Mouse (Mus musculus): ENCODE measurements around the gene Trim65.
"Not testable (repeated sequence)": the region's sequence is repeated elsewhere in the genome, so short reads cannot be mapped to it uniquely, and the experiment has no call there.

Trim65 gene

DNA sequence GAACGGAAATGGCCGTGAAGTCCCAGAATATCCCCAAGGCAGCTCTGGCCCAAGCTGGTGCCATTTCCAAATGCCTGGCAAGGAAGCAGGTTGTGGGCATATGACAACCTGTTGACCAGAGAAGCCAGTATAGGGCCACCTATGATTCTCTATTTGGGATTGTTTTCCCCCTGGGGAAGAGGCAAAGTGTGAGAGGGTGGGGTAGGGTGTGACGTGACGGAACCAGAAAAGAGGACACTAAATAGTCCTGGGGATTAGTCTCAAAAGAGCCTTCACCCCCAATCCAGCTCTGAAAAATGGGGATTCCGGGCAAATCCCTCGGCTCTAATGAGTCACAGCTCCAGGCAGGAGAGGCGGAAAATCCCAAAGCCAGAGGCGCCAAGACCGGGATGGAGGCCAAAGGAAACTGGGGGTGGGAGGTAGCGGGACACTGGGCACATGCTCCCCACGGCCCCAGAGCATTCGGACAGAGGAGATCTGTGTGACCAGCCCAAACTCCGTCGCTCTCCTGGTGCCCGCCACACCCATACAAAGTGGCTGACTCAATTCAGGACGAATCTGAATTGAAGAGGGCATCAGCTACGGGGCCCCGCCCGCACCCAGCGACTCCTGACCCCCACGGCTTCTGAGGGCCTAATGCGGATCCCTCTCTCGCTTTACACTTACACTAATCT, 22.3 kb downstream of the Trim65 start:
- peak; percentile 61 for DNase-seq (ENCODE audit: low spot score)

DNA sequence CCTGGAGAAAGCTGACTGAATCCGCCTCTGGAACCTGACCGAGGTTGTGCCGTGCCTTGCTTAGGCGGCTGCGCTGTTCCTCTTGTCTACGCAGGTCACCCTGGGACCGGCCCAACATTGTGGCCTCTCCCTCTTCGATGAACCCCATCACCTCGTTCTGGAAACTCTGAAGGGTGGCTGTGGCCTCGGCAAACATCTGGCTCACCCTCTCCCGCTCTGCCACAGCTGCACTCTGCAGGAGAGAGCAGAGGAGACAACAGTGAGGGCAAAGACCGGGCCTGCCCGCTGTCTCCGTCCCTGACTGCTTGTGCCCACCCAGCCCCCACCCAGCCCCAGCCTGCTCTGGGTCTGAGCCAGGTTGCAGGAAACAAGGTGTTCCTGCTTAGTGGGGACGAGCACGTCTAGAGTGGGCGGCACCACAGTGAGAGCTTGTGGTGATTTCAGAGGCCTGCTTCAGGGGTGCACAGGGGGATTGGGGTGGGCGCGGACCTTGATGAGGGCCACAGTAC, 23.1 kb downstream of the Trim65 start:
- no peak for DNase-seq (ENCODE audit: low spot score)

DNA sequence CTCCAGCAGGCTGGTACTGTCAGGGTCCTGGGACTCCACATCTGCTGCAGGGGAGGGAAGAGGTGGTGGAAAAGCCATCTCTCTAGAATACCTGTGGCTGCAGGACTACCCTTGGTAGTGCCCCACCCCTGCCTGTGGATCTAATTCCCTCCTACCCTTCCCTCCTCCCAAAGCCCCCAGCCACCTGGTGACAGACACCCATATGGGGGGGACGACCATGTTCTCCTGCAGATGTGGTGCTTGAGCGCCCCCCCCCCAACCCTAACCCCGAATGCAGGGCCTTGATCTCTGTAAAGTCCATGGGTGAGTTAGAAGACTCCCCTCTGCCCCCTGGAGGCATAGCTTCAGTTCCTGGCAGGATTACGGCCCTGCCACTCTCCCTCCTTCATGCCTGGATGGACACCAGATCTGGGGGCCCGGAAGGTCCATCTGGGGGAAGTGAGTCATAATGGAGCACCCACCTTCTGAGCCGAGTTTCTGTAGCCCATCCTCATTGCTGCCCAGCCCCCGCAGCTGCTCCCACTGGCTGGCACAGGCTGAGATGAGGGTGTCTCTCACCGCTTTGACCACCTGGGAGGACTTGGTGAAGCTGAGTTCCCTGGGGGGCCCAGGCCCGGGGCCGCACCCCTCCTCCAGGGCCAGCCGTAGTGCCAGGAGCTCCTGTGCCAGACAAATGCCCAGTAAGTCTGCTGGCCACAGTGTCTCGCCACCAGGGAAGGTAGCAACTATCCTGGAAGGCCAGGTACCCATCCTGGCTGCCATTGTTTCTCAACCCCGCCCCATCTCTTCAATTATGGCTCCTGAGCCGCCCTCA, 23.8 kb downstream of the Trim65 start:
- no peak for DNase-seq (ENCODE audit: low spot score)

DNA sequence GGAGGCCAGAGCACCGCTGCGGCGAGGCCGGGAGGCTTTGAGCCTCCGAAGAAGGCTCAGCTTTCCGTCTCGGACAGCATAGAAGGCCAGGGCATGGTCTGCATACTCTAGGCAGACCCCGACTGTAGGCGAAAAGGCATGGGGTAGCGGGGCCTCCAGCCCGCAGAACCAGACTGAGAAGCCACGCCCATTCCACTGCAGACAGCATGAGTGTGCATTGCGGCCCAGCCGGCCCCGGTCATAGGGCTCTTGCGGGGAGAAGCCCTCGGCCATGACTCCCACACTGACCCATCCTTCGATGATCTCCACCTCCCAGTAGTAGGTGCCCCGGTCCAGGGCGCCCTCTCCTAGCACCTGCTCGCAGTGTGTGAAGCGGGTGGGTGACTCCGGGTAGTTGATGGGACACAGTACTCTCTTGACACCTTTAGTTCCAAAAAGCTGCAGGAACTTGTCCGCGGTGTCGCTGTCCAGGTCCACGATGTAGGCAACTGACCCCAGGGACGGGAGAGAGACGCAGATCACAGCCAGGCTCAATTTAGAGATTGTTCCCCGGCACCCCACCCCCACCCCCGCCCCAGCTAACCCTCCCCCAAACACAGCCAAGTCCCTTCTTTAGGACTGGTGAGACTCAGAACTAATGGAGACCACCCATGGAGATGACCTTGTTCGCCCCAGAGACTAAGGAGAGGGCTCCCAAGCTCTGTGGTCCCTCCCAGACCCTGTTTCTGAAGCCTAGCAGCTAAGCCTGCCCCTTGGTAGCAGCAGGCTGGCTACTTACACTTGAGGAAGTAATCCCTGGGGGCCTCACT, 24.6 kb downstream of the Trim65 start:
- DNase-seq (ENCODE audit: low spot score): no peak

DNA sequence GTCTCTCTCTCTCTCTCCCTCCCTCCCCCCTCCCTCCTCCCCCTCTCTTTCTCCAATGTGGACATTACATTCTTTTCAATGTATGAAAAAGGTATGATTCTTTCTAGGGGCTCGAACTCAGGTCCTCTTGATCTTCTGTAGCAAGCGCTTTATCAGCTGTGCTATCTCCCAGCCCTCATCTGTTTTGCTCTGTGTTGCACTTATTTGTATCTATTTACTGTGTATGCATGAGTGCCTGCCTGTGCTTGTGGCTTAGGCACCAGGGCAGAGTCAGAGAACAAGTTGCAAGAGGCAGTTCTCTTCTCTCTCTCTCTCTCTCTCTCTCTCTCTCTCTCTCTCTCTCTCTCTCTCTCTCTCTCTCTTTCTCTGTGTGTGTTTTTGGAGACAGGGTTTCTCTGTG, 25.9 kb downstream of the Trim65 start:
- DNase-seq (ENCODE audit: low spot score): no peak

DNA sequence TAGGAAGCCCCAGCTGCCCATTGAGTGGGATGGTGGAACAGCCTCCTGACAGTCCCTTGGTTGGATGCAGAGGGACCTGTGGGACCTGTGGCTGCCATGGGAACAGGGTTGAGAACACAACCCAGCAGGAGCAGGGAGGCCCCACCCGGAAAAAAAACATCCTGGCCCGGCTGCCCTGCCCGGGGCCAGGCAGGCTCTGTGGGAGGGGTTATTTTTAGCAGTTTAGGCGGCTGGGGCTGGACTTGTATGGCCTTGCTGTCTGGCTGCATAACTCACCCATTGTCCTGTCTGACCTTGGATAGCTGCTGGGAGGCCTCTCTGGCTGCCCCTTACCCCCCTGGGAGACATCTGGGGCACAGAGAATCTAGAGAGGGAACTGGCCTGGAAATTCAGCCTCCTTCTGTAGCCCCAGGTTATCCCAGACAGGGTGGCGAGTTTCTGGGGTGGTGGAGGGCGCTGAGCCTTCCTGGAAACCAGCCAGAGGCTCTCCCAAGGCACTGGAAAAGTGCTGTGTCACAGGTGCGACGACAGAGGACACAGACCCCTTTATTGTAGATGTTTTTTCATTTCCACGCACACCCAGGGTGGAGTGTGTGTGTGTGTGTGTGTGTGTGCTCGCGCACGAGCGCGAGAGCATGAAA, 26.8 kb downstream of the Trim65 start:
- DNase-seq (ENCODE audit: low spot score): peak; percentile 79

DNA sequence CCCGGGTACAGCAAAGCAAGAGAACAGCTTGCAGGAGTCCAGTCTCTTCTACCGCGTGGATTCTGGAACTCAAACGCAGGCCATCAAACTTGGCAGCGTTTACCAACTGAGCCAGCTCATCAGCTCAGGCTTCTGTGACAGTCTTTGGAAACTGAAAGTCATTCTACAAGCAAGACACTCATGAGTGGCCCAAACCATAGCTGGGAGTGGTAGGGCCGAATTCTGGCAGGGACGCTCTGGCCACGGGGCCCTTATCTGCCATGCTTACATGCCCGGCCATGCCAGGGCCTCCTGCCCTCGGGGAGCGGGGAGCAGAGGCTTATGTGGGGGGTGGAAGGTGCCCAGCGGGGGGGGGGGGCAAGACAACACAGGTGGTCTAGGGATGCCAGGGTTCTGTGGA, 27.4 kb downstream of the Trim65 start:
- DNase-seq (ENCODE audit: low spot score): no peak

DNA sequence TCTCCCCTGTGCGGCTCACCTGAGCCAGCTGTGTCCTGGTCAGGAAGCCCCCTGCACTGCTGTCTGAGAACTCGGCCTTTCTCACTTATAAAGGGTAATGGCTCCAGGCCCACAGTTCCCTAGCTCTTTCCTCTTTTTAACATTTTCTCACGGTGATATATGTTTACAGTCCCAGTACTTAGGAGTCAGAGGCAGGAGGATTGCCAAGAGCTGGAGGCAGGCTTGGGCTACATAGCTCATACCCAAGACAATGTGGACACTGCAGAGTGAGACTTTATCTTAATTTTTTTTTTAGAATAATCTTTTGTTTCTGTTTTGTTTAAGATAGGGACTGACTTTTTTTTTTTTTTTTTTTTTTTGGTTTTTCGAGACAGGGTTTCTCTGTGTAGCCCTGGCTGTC, 28.5 kb downstream of the Trim65 start:
- DNase-seq (ENCODE audit: low spot score): no peak

DNA sequence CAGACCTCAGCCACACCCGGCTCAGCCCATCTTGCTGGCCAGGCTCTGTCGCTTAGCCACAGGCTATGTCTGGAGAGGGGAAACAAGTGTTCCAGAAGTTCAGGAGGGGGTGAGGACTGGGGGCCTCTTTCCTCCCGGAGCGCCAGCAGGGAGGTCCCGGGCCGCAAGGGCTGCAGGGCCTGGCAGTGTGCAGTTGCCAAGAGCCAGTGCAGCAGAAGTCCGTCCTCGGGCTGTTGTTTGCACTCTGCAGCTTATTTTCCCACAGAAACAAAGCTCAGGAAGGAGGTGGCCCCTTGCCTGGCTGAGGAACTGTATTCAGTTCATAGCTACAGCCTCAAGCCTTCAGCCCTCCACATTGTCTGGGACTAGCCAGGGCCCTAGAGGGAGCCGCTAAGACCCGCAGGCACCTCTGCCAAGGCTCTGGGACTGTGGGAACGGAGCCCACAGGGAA, 29.0 kb downstream of the Trim65 start:
- DNase-seq (ENCODE audit: low spot score): no peak

DNA sequence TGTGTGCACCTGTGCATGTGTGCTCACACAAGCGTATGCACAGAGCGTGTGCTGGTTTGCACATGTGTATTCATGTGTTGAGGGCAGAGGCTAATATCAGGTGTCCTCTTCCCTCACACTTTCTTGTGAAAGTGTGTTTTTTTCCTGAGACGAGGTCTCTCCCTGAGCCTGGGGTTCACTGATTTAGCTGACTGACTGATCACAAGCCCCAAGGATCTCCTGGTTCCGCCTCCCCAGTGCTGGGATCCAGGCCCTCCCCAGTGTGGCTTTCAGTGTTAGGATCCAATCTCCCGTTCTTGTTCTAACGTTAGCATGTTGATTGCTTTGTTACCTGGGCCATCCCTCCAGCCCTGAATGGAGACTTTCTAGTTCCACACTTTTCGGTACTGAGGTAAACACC, 30.1 kb downstream of the Trim65 start:
- no peak for DNase-seq (ENCODE audit: low spot score)

DNA sequence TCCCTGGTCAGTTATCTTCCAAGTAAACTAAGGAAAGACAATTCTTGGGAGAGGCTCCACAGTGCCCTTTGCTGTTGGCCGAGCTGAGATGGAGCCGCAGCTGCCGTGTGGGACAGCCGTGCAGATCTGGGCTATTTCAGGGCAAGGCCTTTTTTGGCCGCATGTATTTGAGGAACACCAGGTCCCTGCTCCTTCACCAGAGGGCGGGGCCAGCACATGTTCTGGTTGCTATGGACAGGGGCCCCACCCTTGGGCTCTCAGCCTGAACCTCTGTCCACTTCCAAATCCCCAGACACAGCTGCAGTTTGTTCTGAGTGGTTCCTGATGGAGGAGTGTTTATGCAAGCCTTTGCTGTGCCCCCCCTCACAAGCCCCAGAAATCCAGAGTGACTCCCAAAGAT, 30.5 kb downstream of the Trim65 start:
- DNase-seq (ENCODE audit: low spot score): peak; percentile 85

DNA sequence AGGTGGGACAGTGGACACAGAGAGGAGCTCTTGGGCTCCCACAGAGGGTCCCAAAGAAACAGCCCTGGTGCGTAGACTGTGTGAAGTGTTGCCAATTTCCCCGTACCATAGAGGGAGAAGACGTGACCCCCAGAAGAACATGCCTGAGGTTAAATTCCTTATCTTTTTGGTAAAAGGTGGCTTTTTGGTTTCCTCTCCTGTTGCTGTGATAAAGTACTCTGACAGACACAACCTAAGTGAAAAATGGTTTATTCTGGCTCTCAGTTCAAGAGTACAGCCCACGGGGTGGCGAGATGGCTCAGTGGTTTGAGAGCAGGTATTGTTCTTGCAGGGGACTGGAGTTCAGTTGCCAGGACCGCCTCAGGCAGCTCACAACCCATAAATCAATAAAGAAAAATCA, 31.5 kb downstream of the Trim65 start:
- no peak for DNase-seq (ENCODE audit: low spot score)

DNA sequence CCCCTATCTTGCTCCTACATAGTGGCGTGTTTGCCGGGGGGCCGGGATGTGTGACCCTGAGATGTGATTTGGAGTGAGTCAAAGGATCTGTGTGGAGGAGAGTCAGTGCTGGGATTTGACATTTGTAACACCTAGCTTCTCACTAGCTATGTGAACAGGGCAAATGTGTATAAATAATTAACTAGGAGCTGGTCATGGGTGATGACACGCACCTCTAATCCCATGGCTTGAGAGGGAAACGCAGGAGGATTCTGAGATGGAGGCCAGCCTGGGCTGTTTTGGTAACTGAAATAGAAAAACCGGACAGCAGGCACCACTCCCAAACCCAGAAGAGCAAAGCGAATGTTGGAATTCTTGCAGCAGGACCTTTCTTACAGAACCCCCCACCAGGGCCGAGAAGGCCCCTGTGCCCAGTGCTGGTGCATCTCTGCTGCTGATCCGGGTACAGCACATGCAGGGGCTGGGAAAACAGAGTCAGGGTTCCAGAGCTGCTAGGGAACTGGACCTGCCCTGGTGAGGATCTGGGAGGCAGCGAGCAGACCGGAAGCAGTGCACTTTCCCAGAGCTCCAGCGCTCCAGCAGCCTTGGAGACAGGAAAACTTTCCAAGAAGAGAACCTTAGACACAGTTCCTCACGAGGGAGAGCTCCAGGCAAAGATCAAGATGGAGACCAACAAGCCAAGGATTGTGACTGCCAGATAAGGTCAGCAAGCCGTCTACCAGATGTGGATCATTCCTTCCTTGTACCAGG, 32.0 kb downstream of the Trim65 start:
- DNase-seq (ENCODE audit: low spot score): no peak

DNA sequence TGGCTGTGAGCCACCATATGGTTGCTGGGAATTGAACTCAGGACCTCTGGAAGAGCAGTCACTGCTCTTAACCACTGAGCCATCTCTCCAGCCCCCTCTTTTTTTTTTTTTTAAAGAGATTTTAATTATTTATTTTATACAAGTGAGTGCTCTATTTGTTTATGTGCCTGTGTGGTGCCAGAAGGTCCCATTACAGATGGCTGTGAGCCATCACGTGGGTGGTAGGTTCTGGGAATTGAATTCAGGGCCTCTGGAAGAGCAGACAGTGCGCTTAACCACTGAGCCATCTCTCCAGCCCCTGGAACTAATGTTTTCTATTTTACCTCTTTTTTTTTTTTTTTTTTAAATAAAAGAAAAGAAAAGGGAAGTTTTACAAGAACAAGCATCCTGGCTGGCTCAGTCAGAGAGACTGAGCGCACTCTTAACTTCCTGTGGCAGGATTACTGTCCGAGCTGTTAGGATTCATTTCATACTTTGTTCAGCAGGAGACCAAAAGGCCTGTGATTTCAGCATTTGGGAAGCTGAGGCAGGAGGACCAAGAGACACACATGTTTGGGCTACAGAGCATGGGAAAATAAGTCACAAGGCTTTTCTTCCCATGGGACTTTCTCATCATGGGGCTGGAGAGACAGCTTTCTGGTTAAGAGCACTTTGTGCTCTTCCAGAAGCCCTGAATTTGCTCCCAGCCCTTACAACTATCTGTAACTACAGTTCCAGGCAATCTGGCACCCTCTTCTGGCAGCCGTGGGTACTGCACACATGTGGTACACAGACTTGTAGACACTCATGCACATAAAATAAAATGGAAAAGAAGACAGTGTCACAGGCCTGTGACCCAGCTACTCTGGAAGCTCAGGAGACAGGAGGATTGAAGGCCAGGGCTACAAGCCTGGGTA, 34.5 kb downstream of the Trim65 start:
- DNase-seq (ENCODE audit: low spot score): no peak

DNA sequence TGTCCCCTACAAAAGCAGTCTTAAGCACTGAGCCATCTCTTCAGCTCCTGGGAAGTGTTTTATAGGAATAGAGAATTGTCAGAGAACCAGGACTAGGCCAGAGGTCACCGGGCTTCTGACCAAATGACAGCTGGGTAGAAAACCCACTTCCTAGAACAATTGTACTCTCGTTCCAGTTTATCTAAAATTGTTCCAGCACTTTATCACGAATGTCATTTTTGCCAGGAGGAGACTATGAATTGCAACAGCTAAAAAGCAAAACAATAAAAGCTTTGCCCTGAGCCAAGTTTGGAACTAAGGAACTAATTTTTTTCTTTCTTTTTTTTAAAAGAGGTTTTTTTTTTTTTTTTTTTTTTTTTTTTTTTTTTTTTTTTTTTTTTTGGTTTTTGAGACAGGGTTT, 35.4 kb downstream of the Trim65 start:
- DNase-seq (ENCODE audit: low spot score): peak; percentile 76

DNA sequence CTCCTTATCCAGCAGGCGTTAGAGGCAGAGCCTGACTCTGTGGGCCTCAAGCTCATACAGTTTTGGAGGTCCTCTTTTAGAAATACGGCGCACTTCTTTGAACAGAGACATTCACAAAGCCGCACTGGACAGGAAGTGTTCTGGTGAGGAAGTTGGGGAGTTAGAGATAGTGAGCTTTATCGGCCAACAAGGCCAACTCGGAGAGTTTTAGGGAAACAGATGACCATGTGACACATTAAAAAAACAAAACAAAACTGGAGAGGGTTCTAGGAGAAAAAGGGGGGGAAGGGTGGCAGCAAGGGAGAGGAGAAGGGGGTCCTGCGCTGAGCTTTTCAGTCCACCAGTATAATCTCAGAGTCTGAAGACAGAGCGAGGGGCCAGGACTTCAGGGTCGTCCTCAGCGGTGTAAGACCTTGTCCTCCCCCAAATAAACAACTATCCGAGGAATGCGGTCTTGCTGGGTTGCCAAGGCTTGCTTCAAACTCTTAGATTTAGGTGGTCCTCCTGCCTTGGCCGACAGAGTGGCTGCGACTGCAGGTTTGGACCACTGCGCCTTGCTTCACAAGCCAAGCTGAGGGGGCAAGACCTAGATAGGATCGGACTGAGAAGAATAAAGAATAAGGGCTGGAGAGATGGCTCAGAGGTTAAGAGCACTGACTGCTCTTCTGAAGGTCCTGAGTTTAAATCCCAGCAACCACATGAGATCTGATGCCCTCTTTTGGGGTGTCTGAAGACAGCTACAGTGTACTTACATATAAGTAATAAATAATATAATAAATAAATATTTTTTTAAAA, 37.0 kb downstream of the Trim65 start:
- no peak for DNase-seq (ENCODE audit: low spot score)

DNA sequence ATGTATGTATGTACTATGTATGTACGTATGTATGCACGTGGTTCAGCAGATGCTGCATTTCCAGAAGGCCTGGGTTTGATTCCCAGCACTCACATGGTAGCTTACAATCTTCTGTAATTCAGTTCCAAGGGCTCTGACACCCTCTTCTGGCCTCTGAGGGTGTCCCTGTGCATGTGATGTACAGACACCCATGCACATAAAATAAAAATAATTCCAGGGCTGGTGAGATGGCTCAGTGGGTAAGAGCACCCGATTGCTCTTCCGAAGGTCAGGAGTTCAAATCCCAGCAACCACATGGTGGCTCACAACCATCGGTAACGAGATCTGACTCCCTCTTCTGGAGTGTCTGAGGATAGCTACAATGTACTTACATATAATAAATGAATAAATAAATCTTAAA, 38.0 kb downstream of the Trim65 start:
- DNase-seq (ENCODE audit: low spot score): not testable (repeated sequence)

DNA sequence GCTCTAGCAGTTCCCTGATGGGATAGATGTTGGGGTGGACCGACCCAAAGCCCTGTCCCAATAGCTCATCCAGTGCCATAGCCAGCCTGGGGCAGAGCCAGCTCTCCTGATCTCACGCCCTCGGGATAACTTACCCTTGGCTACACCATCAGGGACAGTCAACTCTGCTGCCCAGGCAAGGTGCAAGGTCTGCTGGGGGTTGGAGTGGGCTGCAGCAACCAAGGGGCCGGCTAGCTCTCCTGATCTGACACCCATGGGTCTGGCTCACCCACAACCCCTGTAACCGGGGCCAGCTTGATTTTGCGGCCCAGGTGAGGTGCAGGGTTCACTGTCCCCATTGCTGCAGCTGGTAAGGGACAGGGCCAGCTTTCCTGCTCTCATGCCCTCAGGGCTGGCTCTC, 39.3 kb downstream of the Trim65 start:
- no peak for DNase-seq (ENCODE audit: low spot score)

DNA sequence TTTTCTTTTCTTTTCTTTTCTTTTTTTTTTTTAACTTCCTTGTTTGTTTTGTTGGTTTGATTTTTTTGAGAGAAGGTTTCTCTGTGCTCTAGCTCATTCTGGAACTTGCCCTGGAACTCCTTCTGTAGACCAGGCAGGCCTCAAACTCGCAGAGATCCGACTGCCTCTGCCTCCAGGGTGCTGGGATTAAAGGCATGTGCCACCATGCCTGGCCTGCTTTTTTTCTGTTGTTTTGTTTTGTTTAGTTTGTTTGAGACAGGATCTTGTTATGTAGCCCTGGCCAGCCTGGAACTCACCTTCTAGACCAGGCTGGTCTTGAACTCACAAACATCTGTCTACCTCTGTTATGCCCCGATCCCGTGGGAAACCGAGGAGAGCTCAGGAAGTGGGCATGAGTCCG, 41.4 kb downstream of the Trim65 start:
- no peak for DNase-seq (ENCODE audit: low spot score)
